In genomic region chr1:167289567-167290262, GRCm38 (mm10) we compare ENCODE assay signal across 8 mouse cellular contexts. TPM values are rescaled to one million over a fixed set of nuclear protein-coding genes. Genes with fewer than 3 reads are reported as not detected.
DNase-seq lines count a peak whose midpoint lies in the region; ATAC-seq lines count a peak whose summit lies in the region.

No protein-coding gene starts in this region.

- ATAC-seq in kidney, embryonic 14.5 days (ENCODE audit: low FRiP score, low TSS enrichment), result peak; percentile 50; the same call in 1 of the 2 replicates
- ATAC-seq in hindbrain, embryonic 12.5 days (ENCODE audit: low FRiP score), result peak; percentile 54

- H3K36me3 ChIP-seq in kidney, embryonic 14.5 days (ENCODE audit: control insufficient read depth, insufficient read depth, low read length), result no peaks in the 10 kb centered on the region
- no peaks in the 10 kb centered on the region for H3K36me3 ChIP-seq in hindbrain, embryonic 12.5 days

- no peak for DNase-seq in kidney, adult 8-10 months
- DNase-seq in brain, adult 2 months (ENCODE audit: low read depth, low spot score), result peak; percentile 43
- peak; percentile 50 for DNase-seq in neural tube, embryonic 10.5 days (ENCODE audit: extremely low spot score, low spot score)
- DNase-seq in cerebellum, adult 9-10 months, result no peak
- DNase-seq in frontal cortex, postnatal 10 days (ENCODE audit: low spot score in 2 of 2), result no peak
- no peak for DNase-seq in layer of hippocampus, postnatal 14 days (ENCODE audit: low spot score in 2 of 2)

- peaks cover 7% of the 10 kb centered on the region; the same call in 1 of the 2 replicates for H3K4me1 ChIP-seq in kidney, embryonic 14.5 days (ENCODE audit: control insufficient read depth, insufficient read depth, low read length)
- peaks cover 20% of the 10 kb centered on the region for H3K4me1 ChIP-seq in hindbrain, embryonic 12.5 days

- WGBS in kidney, embryonic 14.5 days, result 5% methylated on average over 11 of the region's 11 CpGs
- 3% methylated on average over 11 of the region's 11 CpGs for WGBS in hindbrain, embryonic 12.5 days

- no peaks in the 10 kb centered on the region for H3K9me3 ChIP-seq in kidney, embryonic 14.5 days (ENCODE audit: control insufficient read depth, low read length)
- no peaks in the 10 kb centered on the region for H3K9me3 ChIP-seq in hindbrain, embryonic 12.5 days (replicated peaks)

- no peak overlapping the region for H3K4me3 ChIP-seq in kidney, embryonic 14.5 days (ENCODE audit: low read length)
- no peak overlapping the region for H3K4me3 ChIP-seq in hindbrain, embryonic 12.5 days

- no peak overlapping the region for H3K9ac ChIP-seq in kidney, embryonic 14.5 days (ENCODE audit: low read depth, low read length)
- H3K9ac ChIP-seq in hindbrain, embryonic 12.5 days, result peak overlapping the region; percentile 41

- H3K27me3 ChIP-seq in kidney, embryonic 14.5 days (ENCODE audit: control insufficient read depth, insufficient read depth, low read length), result peaks cover 3% of the 10 kb centered on the region; the same call in 1 of the 2 replicates
- H3K27me3 ChIP-seq in hindbrain, embryonic 12.5 days, result 0 out of 2 replicates have a peak, but pooled peaks cover 4% of the 10 kb centered on the region

- H3K27ac ChIP-seq in kidney, embryonic 14.5 days (ENCODE audit: low read depth, low read length), result no peak overlapping the region
- 0 out of 2 replicates have a peak overlapping the region, but pooled peaks have one; percentile 52 for H3K27ac ChIP-seq in hindbrain, embryonic 12.5 days

- no peak overlapping the region for H3K4me2 ChIP-seq in kidney, embryonic 14.5 days (replicated peaks; ENCODE audit: low read depth, low read length)
- peak overlapping the region; percentile 33 for H3K4me2 ChIP-seq in hindbrain, embryonic 12.5 days (replicated peaks)

RNA-seq across cellular contexts. Expression of gene Uck2, which starts 4.6 kb away (rescaled TPM):
- 103 and 104 TPM in 2 replicates for polyA plus RNA-seq in kidney, embryonic 14.5 days (2014; fragmentation: Nextera tagmentation; extraction: Ambion mirVana)
- polyA plus RNA-seq in hindbrain, embryonic 12.5 days (2016; fragmentation: Nextera tagmentation; extraction: Ambion mirVana), result 98.6 and 112 TPM in 2 replicates
- total RNA-seq in layer of hippocampus, postnatal 14 days (2021), result 10 to 100 TPM; 64.2 to 68.1 TPM

RNA-seq across cellular contexts. Expression of gene Tmco1, which starts 18.5 kb away (rescaled TPM):
- polyA plus RNA-seq in kidney, embryonic 14.5 days (2014; fragmentation: Nextera tagmentation; extraction: Ambion mirVana), result 86.5 and 121 TPM in 2 replicates
- 75.1 and 76.4 TPM in 2 replicates for polyA plus RNA-seq in hindbrain, embryonic 12.5 days (2016; fragmentation: Nextera tagmentation; extraction: Ambion mirVana)
- 10 to 100 TPM; 43.2 to 48.9 TPM for total RNA-seq in layer of hippocampus, postnatal 14 days (2021)

Comparison
In these comparisons a context has a peak if more than half of its experiments do, and no peak if none do; other contexts are left out.
1. DNase-seq: peak in brain, adult 2 months (single experiment) and neural tube, embryonic 10.5 days (single experiment); none in kidney, adult 8-10 months (0 of 2), cerebellum, adult 9-10 months (single experiment), frontal cortex, postnatal 10 days (0 of 2) and layer of hippocampus, postnatal 14 days (0 of 2).